Mouse (Mus musculus): ENCODE data around the gene Gtpbp2. TPM values are rescaled to one million over a fixed set of nuclear protein-coding genes. Genes with fewer than 3 reads are reported as not detected.

Gene Gtpbp2
- polyA plus RNA-seq, 1 experiment from 2014 or later, result 21.2 TPM

- TF ChIP-seq CTCF (IDR thresholded peaks at IDR 0.05; ENCODE audit: low read depth) (no peak), EP300 (optimal IDR thresholded peaks at IDR 0.05) (no peak)
- DNase-seq (ENCODE audit: low spot score), result no peak
These were observed 7.9 kb downstream of the Gtpbp2 start for GRCm38 (mm10) chr17:46168768-46169167.

GRCm38 (mm10) chr17:46170538-46170937 is 9.7 kb downstream of the Gtpbp2 start:
- H3K4me3 ChIP-seq (ENCODE audit: low read depth, low read length), result no peak overlapping the region
- DNase-seq (ENCODE audit: low spot score), result no peak
- H3K36me3 ChIP-seq (ENCODE audit: control insufficient read depth, insufficient read depth, low read length), result peaks cover 30% of the 10 kb centered on the region
- H3K27me3 ChIP-seq (ENCODE audit: control insufficient read depth, insufficient read depth, low read length), result no peaks in the 10 kb centered on the region
- 73% methylated on average over 3 of the region's 3 CpGs for WGBS
- no peak overlapping the region for H3K4me2 ChIP-seq (replicated peaks; ENCODE audit: low read depth)
- no peaks in the 10 kb centered on the region for H3K9me3 ChIP-seq (ENCODE audit: control insufficient read depth, low read length)
- H3K4me1 ChIP-seq (replicated peaks; ENCODE audit: control insufficient read depth, insufficient read depth), result no peaks in the 10 kb centered on the region
- H3K9ac ChIP-seq (ENCODE audit: low read length), result no peak overlapping the region
- H3K27ac ChIP-seq (replicated peaks), result no peak overlapping the region
- 0 out of 2 replicates have a peak, but pooled peaks have one; percentile 39 for ATAC-seq (ENCODE audit: low FRiP score, low TSS enrichment)
- TF ChIP-seq EP300 (optimal IDR thresholded peaks at IDR 0.05) (no peak), CTCF (IDR thresholded peaks at IDR 0.05; ENCODE audit: low read depth) (peak; percentile 80)

More at GRCm38 (mm10) chr17:46168768-46169167, 7.9 kb downstream of the Gtpbp2 start:
- Histone ChIP-seq H3K27me3 (ENCODE audit: control insufficient read depth, insufficient read depth, low read length) (no peaks in the 10 kb centered on the region), H3K27ac (replicated peaks) (no peak overlapping the region), H3K4me1 (replicated peaks; ENCODE audit: control insufficient read depth, insufficient read depth) (no peaks in the 10 kb centered on the region), H3K9me3 (ENCODE audit: control insufficient read depth, low read length) (no peaks in the 10 kb centered on the region), H3K4me3 (ENCODE audit: low read depth, low read length) (no peak overlapping the region), H3K36me3 (ENCODE audit: control insufficient read depth, insufficient read depth, low read length) (peaks cover 39% of the 10 kb centered on the region), H3K9ac (ENCODE audit: low read length) (no peak overlapping the region), H3K4me2 (replicated peaks; ENCODE audit: low read depth) (no peak overlapping the region)
- WGBS, result 89% methylated on average over 5 of the region's 5 CpGs
- no peak for ATAC-seq (ENCODE audit: low FRiP score, low TSS enrichment)

GRCm38 (mm10) chr17:46182273-46182672 is 21.4 kb downstream of the Gtpbp2 start:
- Histone ChIP-seq H3K27ac (replicated peaks) (no peak overlapping the region), H3K4me1 (replicated peaks; ENCODE audit: control insufficient read depth, insufficient read depth) (no peaks in the 10 kb centered on the region), H3K9ac (ENCODE audit: low read length) (no peak overlapping the region), H3K36me3 (ENCODE audit: control insufficient read depth, insufficient read depth, low read length) (peaks cover 18% of the 10 kb centered on the region), H3K4me2 (replicated peaks; ENCODE audit: low read depth) (no peak overlapping the region), H3K27me3 (ENCODE audit: control insufficient read depth, insufficient read depth, low read length) (no peaks in the 10 kb centered on the region), H3K4me3 (ENCODE audit: low read depth, low read length) (no peak overlapping the region), H3K9me3 (ENCODE audit: control insufficient read depth, low read length) (no peaks in the 10 kb centered on the region)
- TF ChIP-seq EP300 (optimal IDR thresholded peaks at IDR 0.05) (no peak), CTCF (IDR thresholded peaks at IDR 0.05; ENCODE audit: low read depth) (peak; percentile 64)
- WGBS, result 84% methylated on average over 4 of the region's 4 CpGs
- DNase-seq (ENCODE audit: low spot score), result no peak
- ATAC-seq (ENCODE audit: low FRiP score, low TSS enrichment), result no peak

DNA sequence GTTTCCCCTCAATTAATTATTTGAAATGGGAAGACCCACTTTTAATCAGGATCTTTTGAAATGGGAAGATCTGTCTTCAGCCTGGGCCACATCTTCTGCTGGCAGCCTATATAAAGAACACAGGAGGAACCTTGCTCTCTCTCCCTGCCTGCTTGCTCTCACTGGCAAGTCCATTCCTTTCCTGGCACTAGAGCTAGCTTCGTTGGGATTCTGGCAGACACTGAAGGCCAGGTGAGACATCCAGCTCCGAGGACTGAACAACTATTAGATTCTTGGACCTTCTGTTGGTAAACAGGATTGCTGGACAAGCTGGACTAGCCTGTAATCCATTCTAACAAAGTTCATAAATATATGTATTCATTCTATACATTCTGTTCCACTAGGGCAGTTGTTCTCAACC is 28.0 kb downstream of the Gtpbp2 start:
- WGBS, result 85% methylated on average over 2 of the region's 2 CpGs
- TF ChIP-seq EP300 (optimal IDR thresholded peaks at IDR 0.05) (no peak), CTCF (IDR thresholded peaks at IDR 0.05; ENCODE audit: low read depth) (no peak)
- DNase-seq (ENCODE audit: low spot score) (no peak), ATAC-seq (ENCODE audit: low FRiP score, low TSS enrichment) (no peak)
- no peaks in the 10 kb centered on the region for H3K9me3 ChIP-seq (ENCODE audit: control insufficient read depth, low read length)
- H3K36me3 ChIP-seq (ENCODE audit: control insufficient read depth, insufficient read depth, low read length), result peaks cover 18% of the 10 kb centered on the region
- H3K4me2 ChIP-seq (replicated peaks; ENCODE audit: low read depth), result no peak overlapping the region
- no peak overlapping the region for H3K9ac ChIP-seq (ENCODE audit: low read length)
- no peaks in the 10 kb centered on the region for H3K4me1 ChIP-seq (replicated peaks; ENCODE audit: control insufficient read depth, insufficient read depth)
- no peak overlapping the region for H3K27ac ChIP-seq (replicated peaks)
- H3K4me3 ChIP-seq (ENCODE audit: low read depth, low read length), result no peak overlapping the region
- no peaks in the 10 kb centered on the region for H3K27me3 ChIP-seq (ENCODE audit: control insufficient read depth, insufficient read depth, low read length)

DNA sequence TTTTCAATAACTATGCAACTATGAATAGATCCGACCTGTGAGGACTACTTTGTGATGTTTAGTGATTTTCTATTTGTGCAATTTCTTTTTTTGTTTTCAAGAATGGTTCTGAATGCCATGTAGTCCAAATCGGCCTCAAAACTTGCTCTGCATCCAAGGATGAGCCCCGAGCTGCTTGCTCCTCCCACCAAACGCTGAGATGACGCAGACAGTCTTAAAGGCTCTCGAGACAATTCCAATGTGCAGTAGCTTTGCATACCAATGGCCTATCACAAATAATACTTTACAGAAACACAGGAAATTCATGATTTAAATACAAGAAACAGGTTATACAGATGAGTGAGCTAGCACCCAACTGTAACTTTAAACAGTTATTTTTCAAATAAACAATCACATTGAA is 40.3 kb downstream of the Gtpbp2 start:
- Histone ChIP-seq H3K9me3 (ENCODE audit: control insufficient read depth, low read length) (no peaks in the 10 kb centered on the region), H3K4me2 (replicated peaks; ENCODE audit: low read depth) (peak overlapping the region; percentile 86), H3K9ac (ENCODE audit: low read length) (no peak overlapping the region), H3K27me3 (ENCODE audit: control insufficient read depth, insufficient read depth, low read length) (no peaks in the 10 kb centered on the region), H3K36me3 (ENCODE audit: control insufficient read depth, insufficient read depth, low read length) (peaks cover 5% of the 10 kb centered on the region), H3K27ac (replicated peaks) (no peak overlapping the region), H3K4me1 (replicated peaks; ENCODE audit: control insufficient read depth, insufficient read depth) (no peaks in the 10 kb centered on the region), H3K4me3 (ENCODE audit: low read depth, low read length) (no peak overlapping the region)
- TF ChIP-seq CTCF (IDR thresholded peaks at IDR 0.05; ENCODE audit: low read depth) (no peak), EP300 (optimal IDR thresholded peaks at IDR 0.05) (no peak)
- DNase-seq (ENCODE audit: low spot score) (no peak), ATAC-seq (ENCODE audit: low FRiP score, low TSS enrichment) (no peak)
- WGBS, result 32% methylated on average over 6 of the region's 6 CpGs

GRCm38 (mm10) chr17:46202421-46203071 is 41.7 kb downstream of the Gtpbp2 start, which contains the start of the genes Polh and Xpo5:
Polh (minus strand) TSS chr17:46202645.
Xpo5 (plus strand) TSS chr17:46202782.
- peak within 1 kb of the TSS; percentile 90 for H3K4me3 ChIP-seq (ENCODE audit: low read depth, low read length)
- H3K4me2 ChIP-seq (replicated peaks; ENCODE audit: low read depth), result peak within 1 kb of the TSS; percentile 86
- H3K36me3 ChIP-seq (ENCODE audit: control insufficient read depth, insufficient read depth, low read length), result peaks cover 11% of the 10 kb centered on the region
- peak; percentile 96 for ATAC-seq (ENCODE audit: low FRiP score, low TSS enrichment)
- TF ChIP-seq EP300 (optimal IDR thresholded peaks at IDR 0.05), result no peak
- no peak for TF ChIP-seq CTCF (IDR thresholded peaks at IDR 0.05; ENCODE audit: low read depth)
- H3K9ac ChIP-seq (ENCODE audit: low read length), result peak within 1 kb of the TSS; percentile 83
- no peaks in the 10 kb centered on the region for H3K9me3 ChIP-seq (ENCODE audit: control insufficient read depth, low read length)
- WGBS, result under 1% methylated on average over 65 of the region's 66 CpGs
- DNase-seq (ENCODE audit: low spot score), result peak; percentile 95
- H3K4me1 ChIP-seq (replicated peaks; ENCODE audit: control insufficient read depth, insufficient read depth), result no peaks in the 10 kb centered on the region
- peak within 1 kb of the TSS; percentile 85 for H3K27ac ChIP-seq (replicated peaks)
- no peaks in the 10 kb centered on the region for H3K27me3 ChIP-seq (ENCODE audit: control insufficient read depth, insufficient read depth, low read length)

Measured in stomach, postnatal 0 days (tissue).